Mouse (Mus musculus): ENCODE measurements around the gene Msrb1.

Msrb1 gene

GRCm38 (mm10) chr17:24736330-24737051 is at the start of gene Msrb1:
Gene Msrb1, plus strand, starts transcription at chr17:24736642.
- no peaks in the 10 kb centered on the region for H3K27me3 ChIP-seq (ENCODE audit: insufficient read depth, low read length)
- H3K4me3 ChIP-seq (replicated peaks; ENCODE audit: low read length) = peak within 1 kb of the TSS; percentile 91
- no peaks in the 10 kb centered on the region for H3K9me3 ChIP-seq (ENCODE audit: low read length)
- H3K36me3 ChIP-seq (ENCODE audit: insufficient read depth, low read length) = peaks cover 14% of the 10 kb centered on the region
- no peak for TF ChIP-seq CTCF (conservative IDR thresholded peaks at IDR 0.05; ENCODE audit: low read length)
- no peak for TF ChIP-seq NANOG (IDR thresholded peaks at IDR 0.05; ENCODE audit: borderline replicate concordance, low read length)
- no peak for TF ChIP-seq POU5F1 (IDR thresholded peaks at IDR 0.05; ENCODE audit: borderline replicate concordance, low read length)
- H3K4me1 ChIP-seq (replicated peaks; ENCODE audit: low read depth, low read length) = peaks cover 70% of the 10 kb centered on the region

DNA sequence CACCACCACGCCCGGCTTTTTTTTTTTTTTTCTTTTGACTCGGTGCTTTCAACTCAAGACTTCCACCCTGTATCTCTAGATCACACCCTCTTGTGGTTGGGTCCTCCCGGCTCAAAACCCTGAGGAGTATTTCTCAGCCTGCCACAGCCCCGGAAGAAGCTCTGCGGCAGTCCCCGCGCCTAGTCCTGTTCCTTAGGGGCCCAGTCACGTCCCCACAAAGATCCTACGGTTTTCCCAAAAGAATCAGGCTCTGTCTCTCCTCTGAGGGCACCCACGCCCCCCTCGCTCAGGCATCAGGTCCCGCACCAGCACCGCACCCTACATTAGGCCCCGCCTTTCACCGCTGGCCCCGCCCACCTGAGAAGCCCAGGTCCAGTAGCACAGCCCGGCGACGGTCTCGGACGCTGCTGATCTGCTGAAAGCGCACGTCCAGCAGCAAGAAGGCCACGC is 49.3 kb upstream of the Msrb1 start:
- TF ChIP-seq POU5F1 (IDR thresholded peaks at IDR 0.05; ENCODE audit: borderline replicate concordance, low read length) (no peak), CTCF (conservative IDR thresholded peaks at IDR 0.05; ENCODE audit: low read length) (no peak), NANOG (IDR thresholded peaks at IDR 0.05; ENCODE audit: borderline replicate concordance, low read length) (no peak)
- H3K27me3 ChIP-seq (ENCODE audit: insufficient read depth, low read length) = peaks cover 40% of the 10 kb centered on the region
- H3K4me1 ChIP-seq (replicated peaks; ENCODE audit: low read depth, low read length) = peaks cover 49% of the 10 kb centered on the region
- no peaks in the 10 kb centered on the region for H3K9me3 ChIP-seq (ENCODE audit: low read length)
- peak overlapping the region; percentile 69 for H3K4me3 ChIP-seq (replicated peaks; ENCODE audit: low read length)
- peaks cover 7% of the 10 kb centered on the region for H3K36me3 ChIP-seq (ENCODE audit: insufficient read depth, low read length)

- Histone ChIP-seq H3K27me3 (ENCODE audit: insufficient read depth, low read length) (peaks cover 40% of the 10 kb centered on the region), H3K4me1 (replicated peaks; ENCODE audit: low read depth, low read length) (peaks cover 53% of the 10 kb centered on the region), H3K9me3 (ENCODE audit: low read length) (no peaks in the 10 kb centered on the region), H3K4me3 (replicated peaks; ENCODE audit: low read length) (peak overlapping the region; percentile 69), H3K36me3 (ENCODE audit: insufficient read depth, low read length) (peaks cover 8% of the 10 kb centered on the region)
- no peak for TF ChIP-seq CTCF (conservative IDR thresholded peaks at IDR 0.05; ENCODE audit: low read length)
- TF ChIP-seq POU5F1 (IDR thresholded peaks at IDR 0.05; ENCODE audit: borderline replicate concordance, low read length) = no peak
- TF ChIP-seq NANOG (IDR thresholded peaks at IDR 0.05; ENCODE audit: borderline replicate concordance, low read length) = no peak
These were observed 48.8 kb upstream of the Msrb1 start for GRCm38 (mm10) chr17:24687599-24687998.

DNA sequence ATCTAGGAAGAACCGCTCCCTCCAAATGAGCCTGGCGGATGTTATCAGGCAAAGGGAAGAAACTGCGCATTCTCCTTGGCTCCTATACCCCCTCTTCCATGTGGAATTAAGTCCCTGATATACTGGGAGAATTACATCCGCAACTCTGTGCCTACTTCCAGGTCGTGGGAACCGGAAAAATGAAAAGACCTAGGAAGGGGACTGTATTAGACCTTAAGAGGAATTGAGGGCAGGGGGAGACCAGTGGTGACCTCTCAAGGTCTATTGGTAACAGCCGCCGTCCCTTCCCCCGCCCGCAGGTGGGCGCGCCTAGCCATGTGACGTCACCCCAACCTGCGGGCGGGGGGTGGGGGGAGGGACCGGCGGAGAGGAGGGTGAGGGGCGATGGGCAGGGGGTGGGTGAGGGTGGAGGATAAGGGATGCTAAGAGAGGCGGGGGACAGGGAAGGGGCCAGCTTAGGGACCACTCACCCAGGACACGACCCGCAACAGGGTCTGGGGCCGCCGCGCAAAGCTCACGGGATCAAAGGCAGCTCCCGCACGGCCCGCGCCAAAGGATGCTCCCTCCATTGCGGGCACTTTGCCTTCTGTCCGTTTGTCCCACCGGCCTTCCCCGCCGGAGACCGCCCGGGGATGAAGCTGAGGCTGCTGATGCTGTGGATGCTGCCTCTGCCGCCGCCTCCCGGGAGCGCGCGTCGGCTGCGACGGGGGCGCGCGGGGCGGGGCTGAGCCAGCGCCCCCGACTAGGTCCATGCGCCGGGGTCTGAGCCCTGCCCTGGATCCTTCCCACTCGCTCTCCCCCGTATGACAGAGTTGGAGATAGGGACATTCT is 47.0 kb upstream of the Msrb1 start, which contains the start of gene Syngr3:
TSS of gene Syngr3 (minus strand) at position 705 of the 831 bp plus-strand sequence.
- Histone ChIP-seq H3K4me3 (replicated peaks; ENCODE audit: low read length) (peak within 1 kb of the TSS; percentile 87), H3K4me1 (replicated peaks; ENCODE audit: low read depth, low read length) (peaks cover 67% of the 10 kb centered on the region), H3K9me3 (ENCODE audit: low read length) (no peaks in the 10 kb centered on the region), H3K36me3 (ENCODE audit: insufficient read depth, low read length) (peaks cover 22% of the 10 kb centered on the region), H3K27me3 (ENCODE audit: insufficient read depth, low read length) (peaks cover 40% of the 10 kb centered on the region)
- TF ChIP-seq CTCF (conservative IDR thresholded peaks at IDR 0.05; ENCODE audit: low read length) (no peak), NANOG (IDR thresholded peaks at IDR 0.05; ENCODE audit: borderline replicate concordance, low read length) (no peak), POU5F1 (IDR thresholded peaks at IDR 0.05; ENCODE audit: borderline replicate concordance, low read length) (no peak)

- TF ChIP-seq CTCF (conservative IDR thresholded peaks at IDR 0.05; ENCODE audit: low read length) (no peak), NANOG (IDR thresholded peaks at IDR 0.05; ENCODE audit: borderline replicate concordance, low read length) (no peak), POU5F1 (IDR thresholded peaks at IDR 0.05; ENCODE audit: borderline replicate concordance, low read length) (no peak)
- H3K27me3 ChIP-seq (ENCODE audit: insufficient read depth, low read length) = peaks cover 38% of the 10 kb centered on the region
- no peak overlapping the region for H3K4me3 ChIP-seq (replicated peaks; ENCODE audit: low read length)
- peaks cover 26% of the 10 kb centered on the region for H3K36me3 ChIP-seq (ENCODE audit: insufficient read depth, low read length)
- H3K9me3 ChIP-seq (ENCODE audit: low read length) = no peaks in the 10 kb centered on the region
- peaks cover 62% of the 10 kb centered on the region for H3K4me1 ChIP-seq (replicated peaks; ENCODE audit: low read depth, low read length)
These were observed 44.1 kb upstream of the Msrb1 start for GRCm38 (mm10) chr17:24692385-24692784.

DNA sequence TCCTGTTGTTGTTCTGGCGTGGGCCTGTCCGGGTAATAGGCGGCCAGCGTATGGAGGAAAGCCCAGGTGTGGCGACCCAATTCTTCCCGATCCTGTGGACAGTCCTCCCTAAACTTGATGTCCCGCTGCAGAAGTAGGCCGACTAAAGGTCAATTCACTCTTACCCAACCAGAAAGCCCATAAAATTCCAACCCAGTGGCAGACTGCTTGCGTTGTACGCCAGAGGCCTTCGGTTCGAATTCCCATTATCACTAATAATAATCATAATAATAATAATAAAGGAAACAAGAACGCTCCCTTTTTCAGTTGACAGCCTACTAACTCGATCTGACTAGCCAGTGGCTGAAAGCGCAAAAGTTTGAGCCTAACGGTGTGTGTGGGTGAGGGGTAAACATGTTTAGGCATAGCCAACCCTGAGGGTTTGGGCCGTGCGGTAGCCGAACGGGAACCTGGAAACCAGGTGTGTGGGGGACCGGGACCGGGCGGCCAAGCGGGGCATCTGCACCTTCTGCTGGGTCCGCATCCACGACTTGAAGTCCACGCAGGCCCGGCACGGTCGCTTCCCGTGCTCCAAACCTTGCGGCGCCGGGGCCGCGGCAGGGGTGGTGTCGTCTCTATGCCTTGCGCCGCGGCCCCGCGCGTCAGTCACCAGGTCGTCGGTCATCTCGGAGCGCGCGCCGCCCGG is 41.0 kb upstream of the Msrb1 start:
- TF ChIP-seq NANOG (IDR thresholded peaks at IDR 0.05; ENCODE audit: borderline replicate concordance, low read length) (no peak), CTCF (conservative IDR thresholded peaks at IDR 0.05; ENCODE audit: low read length) (no peak), POU5F1 (IDR thresholded peaks at IDR 0.05; ENCODE audit: borderline replicate concordance, low read length) (no peak)
- no peaks in the 10 kb centered on the region for H3K9me3 ChIP-seq (ENCODE audit: low read length)
- H3K4me3 ChIP-seq (replicated peaks; ENCODE audit: low read length) = peak overlapping the region; percentile 95
- peaks cover 43% of the 10 kb centered on the region for H3K36me3 ChIP-seq (ENCODE audit: insufficient read depth, low read length)
- peaks cover 66% of the 10 kb centered on the region for H3K4me1 ChIP-seq (replicated peaks; ENCODE audit: low read depth, low read length)
- H3K27me3 ChIP-seq (ENCODE audit: insufficient read depth, low read length) = peaks cover 8% of the 10 kb centered on the region

GRCm38 (mm10) chr17:24696011-24696697 is 40.3 kb upstream of the Msrb1 start, which contains the start of the genes Gfer and Noxo1:
Gene Gfer, minus strand, starts transcription at chr17:24696156.
Gene Noxo1, plus strand, starts transcription at chr17:24696234.
- H3K27me3 ChIP-seq (ENCODE audit: insufficient read depth, low read length) = peaks cover 2% of the 10 kb centered on the region
- H3K4me3 ChIP-seq (replicated peaks; ENCODE audit: low read length) = peak within 1 kb of the TSS; percentile 95
- peaks cover 50% of the 10 kb centered on the region for H3K36me3 ChIP-seq (ENCODE audit: insufficient read depth, low read length)
- no peaks in the 10 kb centered on the region for H3K9me3 ChIP-seq (ENCODE audit: low read length)
- H3K4me1 ChIP-seq (replicated peaks; ENCODE audit: low read depth, low read length) = peaks cover 66% of the 10 kb centered on the region
- TF ChIP-seq CTCF (conservative IDR thresholded peaks at IDR 0.05; ENCODE audit: low read length) = no peak
- TF ChIP-seq NANOG (IDR thresholded peaks at IDR 0.05; ENCODE audit: borderline replicate concordance, low read length) = no peak
- no peak for TF ChIP-seq POU5F1 (IDR thresholded peaks at IDR 0.05; ENCODE audit: borderline replicate concordance, low read length)
